Mouse (Mus musculus) heart, postnatal 36 days (tissue): ENCODE measurements around the gene Pp2d1. TPM values are rescaled to one million over a fixed set of nuclear protein-coding genes. Genes with fewer than 3 reads are reported as not detected.

Source experiments
- DNase-seq, 2 experiments: peaks; one replicate each; pipeline ENCODE4 v3.0.0; 2021 to 2022
- intact Hi-C: fragments of 180-260 bp; cut with DNase I; formaldehyde crosslinking; loops from one replicate; pipeline ENCODE4 v1.15.1; 2025
- total RNA-seq, 2 experiments: library from RNA; stranded (reverse); gene quantifications; 2 replicates each; pipeline ENCODE4 v1.2.3; 2021

Gene Pp2d1
- total RNA-seq, 2 experiments from 2014 or later = not detected

GRCm38 (mm10) chr17:53489007-53489378 is 50.3 kb downstream of the Pp2d1 start:
- DNase-seq = no peak
- intact Hi-C loops = no loop called here

GRCm38 (mm10) chr17:53488291-53489006 is 50.8 kb downstream of the Pp2d1 start:
- intact Hi-C loops = no loop called here
- DNase-seq = no peak

- intact Hi-C loops = loop anchor here (5.0 kb wide), 1 partner anchor 207 kb away; the partner anchor contains the start of gene Sgo1
Measured at GRCm38 (mm10) chr17:53480433-53480832, 58.8 kb downstream of the Pp2d1 start.

GRCm38 (mm10) chr17:53479604-53480041 is 59.6 kb downstream of the Pp2d1 start:
- peak; percentile 46 to 74 for DNase-seq
- intact Hi-C loops = loop anchor here (2.0 to 5.0 kb wide), 3 partner anchors 17 to 208 kb away; partner anchors contain the start of genes Efhb, Kat2b and Sgo1

More at GRCm38 (mm10) chr17:53480433-53480832, 58.8 kb downstream of the Pp2d1 start:
- DNase-seq = no peak

DNA sequence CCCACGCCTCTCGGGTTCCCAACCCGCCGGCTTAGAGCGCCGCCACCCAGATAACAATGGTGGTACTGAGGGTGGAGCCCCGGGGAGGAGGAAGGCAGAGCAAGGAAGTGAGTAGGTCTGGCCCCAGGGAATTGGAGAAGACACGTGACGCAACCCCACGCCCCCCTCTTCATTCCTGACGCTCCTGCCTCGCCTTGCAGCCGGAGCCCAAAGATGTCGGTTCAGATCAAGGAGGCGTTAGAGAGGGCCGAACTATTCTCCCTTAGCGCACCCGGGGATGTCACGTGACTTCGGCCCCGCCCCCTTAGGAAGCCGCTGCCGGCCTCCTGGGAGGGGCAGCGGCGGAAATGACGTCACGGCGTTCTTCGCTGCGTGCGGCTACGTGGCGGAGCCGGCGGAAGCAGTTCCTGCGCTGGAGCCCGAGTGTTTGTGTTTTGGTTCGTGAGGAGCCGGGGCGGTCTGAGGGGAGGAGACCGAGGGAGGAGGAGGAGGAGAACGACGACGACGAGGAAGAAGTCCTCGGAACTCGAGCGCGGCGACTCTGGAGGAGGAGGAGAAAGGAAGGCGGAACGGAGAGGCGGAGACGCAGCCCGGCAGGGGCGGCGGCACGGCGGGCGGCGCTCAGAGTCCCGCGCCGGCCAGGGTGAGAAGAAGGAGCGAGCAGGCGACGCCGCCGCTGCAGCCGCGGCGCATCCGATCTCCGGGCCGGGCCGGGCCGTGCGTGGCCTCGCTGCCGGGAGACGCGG is 60.2 kb downstream of the Pp2d1 start, which contains the start of gene Rab5a:
TSS of gene Rab5a (plus strand) at position 377 of the 746 bp plus-strand sequence.
- peak; percentile 99 for DNase-seq
- intact Hi-C loops = loop anchor here (2.0 kb wide), 2 partner anchors 16 to 88 kb away; partner anchors contain the start of genes Efhb and Kat2b

GRCm38 (mm10) chr17:53478066-53478857 is 61.0 kb downstream of the Pp2d1 start:
- intact Hi-C loops = loop anchor here (2.0 kb wide), 2 partner anchors 15 to 89 kb away; partner anchors contain the start of genes Efhb and Kat2b

DNA sequence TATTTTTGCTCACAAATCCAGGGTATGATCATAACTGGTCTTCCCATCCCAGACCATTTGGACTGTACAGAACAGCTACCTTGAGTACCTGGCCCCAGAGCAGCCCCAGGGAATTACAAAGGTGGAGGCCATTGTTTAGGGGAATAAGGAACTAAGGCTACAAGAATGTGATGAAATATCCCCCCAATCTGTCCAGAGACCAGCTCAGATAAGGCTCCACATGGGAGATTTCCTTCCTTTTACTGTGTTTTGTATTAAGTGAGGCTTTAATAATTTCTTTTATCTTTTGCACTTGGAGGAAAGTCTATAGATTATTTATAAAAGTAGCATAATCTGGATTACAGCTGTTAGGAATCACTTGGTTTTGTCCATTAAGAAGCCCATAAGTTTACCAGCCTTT is 70.6 kb downstream of the Pp2d1 start:
- DNase-seq = no peak
- intact Hi-C loops = no loop called here

More at GRCm38 (mm10) chr17:53478066-53478857, 61.0 kb downstream of the Pp2d1 start:
- DNase-seq = no peak

- no peak for DNase-seq
- intact Hi-C loops = no loop called here
Measured at GRCm38 (mm10) chr17:53465569-53465968, 73.7 kb downstream of the Pp2d1 start.

DNA sequence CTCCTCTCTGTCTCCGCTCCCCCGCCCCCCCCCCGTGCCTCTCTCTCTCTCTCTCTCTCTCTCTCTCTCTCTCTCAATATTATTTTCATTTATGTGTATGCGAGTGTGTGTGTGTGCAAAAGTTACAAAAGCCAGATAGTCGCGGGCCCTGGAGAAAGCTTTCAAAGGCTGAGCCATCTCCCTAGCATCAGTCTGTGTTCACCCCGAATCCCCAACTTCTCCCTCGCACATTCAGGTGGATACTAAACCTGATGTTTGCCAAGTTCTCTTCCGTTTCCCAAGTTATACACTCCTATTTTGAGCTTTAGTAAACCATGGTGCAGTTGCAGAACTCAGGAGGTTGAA is 75.8 kb downstream of the Pp2d1 start:
- intact Hi-C loops = loop anchor here (2.0 kb wide), 1 partner anchor 15 kb away; the partner anchor contains the start of gene Rab5a
- peak in 1 of 2 experiments; percentile 19 for DNase-seq

DNA sequence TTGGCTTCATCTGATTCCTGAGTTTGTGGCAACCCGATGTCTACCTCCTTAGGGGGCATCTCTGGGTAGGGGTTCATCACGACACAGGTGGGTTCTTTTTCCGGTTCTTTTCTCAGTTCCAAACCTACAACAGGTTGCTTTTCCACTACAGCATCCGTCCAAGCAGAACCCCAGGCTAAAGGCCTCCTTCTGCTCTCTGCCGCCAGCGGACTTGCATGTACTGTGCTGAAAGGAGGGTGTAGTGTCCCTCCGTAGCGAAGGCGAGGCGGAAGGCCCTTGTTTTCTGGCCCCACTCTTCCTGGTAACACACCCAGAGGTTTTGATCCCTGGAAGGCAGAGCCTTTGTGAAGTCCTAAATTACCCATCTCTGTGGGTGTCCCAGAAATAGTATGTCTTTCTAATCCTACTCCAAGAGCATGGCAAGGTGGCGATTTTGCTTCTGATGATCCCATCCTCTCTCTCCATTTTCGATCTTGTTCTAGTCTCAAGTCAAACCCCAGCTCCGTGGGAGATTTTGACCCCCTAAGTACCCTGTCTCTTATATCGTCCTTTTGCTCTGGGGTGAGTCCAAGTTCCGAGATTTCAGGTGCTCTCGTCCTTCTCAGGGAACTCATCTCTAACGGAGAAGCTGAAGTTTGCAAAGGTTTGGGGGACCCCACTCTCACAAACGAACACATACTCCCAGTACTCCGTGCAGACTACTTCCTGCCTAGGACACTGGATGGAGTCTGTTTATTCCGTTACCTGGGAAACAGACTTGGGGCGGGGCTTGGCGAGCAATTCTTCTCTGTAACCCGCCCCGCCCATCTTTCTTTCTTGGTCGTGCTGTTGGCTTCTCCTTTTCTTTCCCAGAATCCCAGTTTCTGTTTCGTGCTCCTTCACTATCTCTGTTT is 76.4 kb downstream of the Pp2d1 start, which contains the start of gene Efhb:
TSS of gene Efhb (minus strand) at position 719 of the 893 bp plus-strand sequence.
- intact Hi-C loops = loop anchor here (2.0 kb wide), 1 partner anchor 16 kb away; the partner anchor contains the start of gene Rab5a
- peak; percentile 85 to 91 for DNase-seq

Other genes starting within 250 kb of the Pp2d1 start
- gene Efhb, start 76.1 kb downstream of the Pp2d1 start, total RNA-seq = under 1 TPM; 0.11 TPM
- gene Rab5a, start 60.2 kb downstream of the Pp2d1 start, total RNA-seq = 10 to 100 TPM; 56.2 to 56.9 TPM
- gene Kat2b, start 27.4 kb upstream of the Pp2d1 start, total RNA-seq = 10 to 100 TPM; 83.7 to 93.5 TPM
- under 1 TPM; 0.22 TPM for gene Sgo1, start 149.9 kb upstream of the Pp2d1 start, total RNA-seq